Mouse (Mus musculus) left cerebral cortex, postnatal 10 days (tissue): Measurements from ENCODE around the gene Med18. TPM values are rescaled to one million over a fixed set of nuclear protein-coding genes. Genes with fewer than 3 reads are reported as not detected.

Experiments
- DNase-seq, 2 experiments: peaks; one replicate each; pipeline ENCODE4 v3.0.0; 2021 to 2022; ENCODE audit warnings: low spot score in 2 of 2, mixed read lengths in 1 of 2; ENCODE audit errors: extremely low spot score in 1 of 2
- intact Hi-C: fragments of 180-260 bp; cut with DNase I; formaldehyde crosslinking; loops from one replicate; pipeline ENCODE4 v1.15.1; 2025
- total RNA-seq, 2 experiments: library from RNA; stranded (reverse); gene quantifications; 2 replicates each; pipeline ENCODE4 v1.2.3; 2021

Med18 gene
- total RNA-seq: 10 to 100 TPM in 1 of 2 experiments, 1 to 10 TPM in 1; 7.8 to 10.1 TPM

GRCm38 (mm10) chr4:132463430-132464254, at the start of gene Med18:
TSS of gene Med18 (minus strand) at chr4:132463921.
- intact Hi-C loops: loop anchor here (2.0 kb wide), 1 partner anchor 45 kb away; no protein-coding TSS in a partner anchor
- DNase-seq: peak; percentile 94 to 96

DNA sequence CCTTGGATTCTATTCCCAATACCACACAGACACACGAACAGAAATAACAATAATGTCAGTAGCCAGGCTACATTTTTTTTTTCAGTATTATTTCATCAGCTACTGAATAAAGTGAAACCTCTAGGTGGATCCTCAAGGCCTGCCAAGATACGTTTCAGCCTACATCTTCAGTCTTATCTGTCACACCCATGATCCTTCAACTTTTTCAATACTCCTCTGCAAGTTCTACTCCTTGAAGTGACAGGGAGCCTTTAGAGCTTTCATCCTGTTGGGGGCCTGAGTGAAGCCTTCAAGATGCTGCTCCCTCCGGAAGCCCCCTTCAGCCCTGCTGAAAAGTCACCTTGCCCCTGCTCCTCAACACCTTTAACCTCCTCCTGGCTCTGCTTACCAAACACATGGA, 48.4 kb upstream of the Med18 start:
- DNase-seq: no peak
- intact Hi-C loops: loop anchor here (5.0 to 10.0 kb wide), 2 partner anchors 90 to 157 kb away; partner anchors contain the start of genes Phactr4 and Rcc1

GRCm38 (mm10) chr4:132510352-132510798, 46.7 kb upstream of the Med18 start, which contains the start of gene Sesn2:
TSS of gene Sesn2 (minus strand) at chr4:132510501.
- peak; percentile 95 to 98 for DNase-seq

DNA sequence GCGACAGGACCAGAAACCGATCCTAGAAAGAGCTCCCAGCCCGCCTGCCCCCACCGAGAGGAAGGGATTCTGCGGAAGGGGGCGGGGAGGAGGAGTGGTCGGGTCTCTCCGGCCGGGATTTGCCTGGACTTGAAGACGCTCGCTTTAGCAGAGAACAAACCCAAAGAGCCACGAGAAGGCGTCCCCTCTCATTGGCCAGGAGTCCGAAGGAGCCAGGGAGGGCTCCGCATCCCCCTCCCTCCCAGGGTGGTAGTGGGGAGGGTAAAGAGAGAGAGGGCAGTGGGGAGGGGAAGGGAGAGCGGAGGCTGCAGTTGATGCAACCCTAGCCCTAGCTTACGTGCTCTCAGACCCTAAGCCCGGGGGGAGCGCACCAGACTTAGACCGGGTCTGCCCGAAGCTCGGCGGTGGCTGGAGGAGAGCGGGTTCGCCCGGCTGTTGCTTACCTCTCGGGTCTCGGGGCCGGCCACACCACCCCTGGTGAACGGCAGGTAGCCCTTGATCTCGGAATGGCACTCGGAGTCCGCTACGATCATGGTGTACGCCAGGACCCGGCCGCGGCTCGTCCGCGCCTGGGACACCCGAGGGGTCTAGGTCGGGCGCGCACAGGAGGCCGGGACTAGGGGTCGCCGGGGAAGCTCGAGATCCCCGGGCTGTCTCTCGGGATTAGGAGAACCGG, 46.0 kb upstream of the Med18 start:
- intact Hi-C loops: loop anchor here (2.0 to 10.0 kb wide), 3 partner anchors 47 to 155 kb away; partner anchors contain the start of genes Med18, Phactr4 and Rcc1
- DNase-seq: peak; percentile 73 to 92

More at GRCm38 (mm10) chr4:132510352-132510798, 46.7 kb upstream of the Med18 start, which contains the start of gene Sesn2:
- intact Hi-C loops: loop anchor here (5.0 to 10.0 kb wide), 2 partner anchors 88 to 156 kb away; partner anchors contain the start of genes Phactr4 and Rcc1

- intact Hi-C loops: no loop called here
- DNase-seq: no peak
Observed at GRCm38 (mm10) chr4:132507210-132507609, 43.5 kb upstream of the Med18 start.

DNA sequence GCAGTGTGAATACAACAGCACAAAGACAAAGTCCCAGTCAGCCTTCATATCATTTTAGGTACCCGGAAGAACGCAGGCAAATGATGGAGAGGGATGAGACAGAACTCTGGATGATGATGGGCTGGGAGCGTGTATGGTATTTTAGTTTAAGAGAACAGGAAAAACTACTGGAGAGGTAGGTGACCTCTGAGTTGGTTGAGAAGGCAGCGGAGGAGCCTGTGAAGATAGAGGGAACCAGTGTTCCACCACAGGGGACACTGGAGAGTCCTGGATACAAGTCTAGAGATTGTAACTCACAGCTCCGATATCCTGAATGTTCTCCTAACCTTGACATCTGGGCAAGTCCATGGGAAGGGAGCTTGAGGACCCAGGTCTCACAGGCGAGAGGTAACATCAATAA, 42.5 kb upstream of the Med18 start:
- intact Hi-C loops: no loop called here
- no peak for DNase-seq

DNA sequence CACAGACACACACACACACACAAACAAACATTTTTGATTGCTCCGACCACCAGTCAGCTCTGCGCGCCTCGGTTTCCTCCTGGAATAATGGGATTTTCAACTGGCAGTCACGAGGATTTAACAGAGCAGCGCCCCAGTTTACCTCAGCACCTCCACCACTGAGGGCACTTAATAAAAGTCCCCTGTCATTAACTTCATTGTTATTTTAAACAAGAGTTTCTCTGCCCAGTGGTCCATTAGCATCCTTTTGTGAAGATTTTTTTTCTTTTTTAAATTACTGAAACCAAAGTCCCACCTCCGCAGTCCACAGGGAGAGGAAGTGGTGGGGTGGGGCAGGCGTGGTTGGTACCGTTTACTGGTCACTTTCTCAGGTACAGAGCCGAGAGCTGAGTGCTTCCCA, 42.1 kb upstream of the Med18 start:
- intact Hi-C loops: no loop called here
- DNase-seq: no peak

- intact Hi-C loops: no loop called here
- DNase-seq: no peak
Observed at GRCm38 (mm10) chr4:132505034-132505738, 41.5 kb upstream of the Med18 start.

- DNase-seq: no peak
- intact Hi-C loops: no loop called here
Observed at GRCm38 (mm10) chr4:132503344-132503743, 39.6 kb upstream of the Med18 start.

GRCm38 (mm10) chr4:132501639-132502038, 37.9 kb upstream of the Med18 start:
- intact Hi-C loops: no loop called here
- no peak for DNase-seq

DNA sequence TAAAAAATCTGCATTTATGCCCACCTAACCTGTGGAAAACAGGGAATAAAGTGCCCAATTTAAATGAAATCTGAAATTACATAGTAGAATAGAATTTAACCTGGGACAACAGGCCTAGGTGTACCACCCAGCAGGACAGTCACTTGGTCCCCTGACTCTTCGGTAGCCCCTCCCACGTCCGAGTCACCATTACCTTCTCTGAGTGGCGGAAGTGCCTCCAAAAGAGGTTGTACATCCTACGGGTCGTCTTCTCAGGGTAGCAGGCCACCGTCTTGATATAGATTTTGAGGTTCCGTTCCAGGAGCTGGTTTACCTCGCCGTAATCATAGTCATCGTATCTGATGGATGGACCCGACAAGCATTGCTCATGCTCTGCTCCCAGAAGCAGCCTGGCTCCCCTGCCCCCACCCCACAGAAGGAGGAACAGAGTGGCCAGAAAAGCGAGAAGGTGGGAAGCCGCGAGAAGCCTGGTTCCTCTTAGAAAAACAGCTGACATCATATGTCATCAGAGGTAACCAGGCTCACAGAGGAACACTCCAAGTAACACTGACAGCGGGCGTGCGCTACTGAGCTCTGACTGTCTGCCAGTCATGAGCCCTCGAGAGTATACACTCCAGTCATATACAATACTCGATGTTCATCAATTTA, 30.7 kb upstream of the Med18 start:
- intact Hi-C loops: no loop called here
- peak in 1 of 2 experiments; percentile 46 for DNase-seq

GRCm38 (mm10) chr4:132492178-132493060, 28.7 kb upstream of the Med18 start:
- DNase-seq: peak in 1 of 2 experiments; percentile 79
- intact Hi-C loops: no loop called here

GRCm38 (mm10) chr4:132491748-132492147, 28.0 kb upstream of the Med18 start:
- intact Hi-C loops: no loop called here

GRCm38 (mm10) chr4:132491057-132491456, 27.3 kb upstream of the Med18 start:
- intact Hi-C loops: no loop called here
- no peak for DNase-seq

More at GRCm38 (mm10) chr4:132491748-132492147, 28.0 kb upstream of the Med18 start:
- DNase-seq: no peak

DNA sequence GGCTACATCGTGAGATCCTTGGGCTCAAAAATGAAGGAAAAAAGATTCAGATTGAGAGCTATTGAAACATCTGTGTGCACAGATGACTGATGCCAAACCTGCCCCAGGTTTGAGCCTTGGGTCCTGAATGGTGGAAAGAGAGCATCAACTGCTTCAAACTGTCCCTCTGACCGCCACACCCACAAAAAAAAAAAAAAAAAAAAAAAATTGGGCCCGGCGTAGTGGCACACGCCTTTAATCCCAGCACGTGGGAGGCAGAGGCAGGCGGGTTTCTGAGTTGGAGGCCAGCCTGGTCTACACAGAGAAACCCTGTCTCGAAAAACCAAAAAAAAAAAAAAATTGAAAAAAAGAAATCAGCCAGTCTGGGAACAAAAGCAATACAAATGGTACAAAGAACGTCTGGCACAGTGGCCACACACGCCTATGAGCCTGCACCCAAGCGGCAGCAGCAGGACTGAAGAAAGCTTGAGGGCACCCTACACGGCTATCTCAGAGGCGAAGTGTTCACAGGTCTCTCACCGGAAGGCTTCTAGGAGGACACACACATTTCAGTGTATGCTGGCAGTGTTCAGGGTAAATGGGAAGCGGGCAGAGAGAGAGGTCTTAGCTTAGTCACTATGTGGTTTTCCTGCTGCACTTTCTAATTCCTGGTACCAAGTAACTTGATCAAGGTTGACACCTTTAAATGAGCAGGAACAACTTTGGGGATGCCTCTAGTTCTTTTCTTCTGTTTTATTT, 26.7 kb upstream of the Med18 start:
- intact Hi-C loops: no loop called here
- no peak for DNase-seq

DNA sequence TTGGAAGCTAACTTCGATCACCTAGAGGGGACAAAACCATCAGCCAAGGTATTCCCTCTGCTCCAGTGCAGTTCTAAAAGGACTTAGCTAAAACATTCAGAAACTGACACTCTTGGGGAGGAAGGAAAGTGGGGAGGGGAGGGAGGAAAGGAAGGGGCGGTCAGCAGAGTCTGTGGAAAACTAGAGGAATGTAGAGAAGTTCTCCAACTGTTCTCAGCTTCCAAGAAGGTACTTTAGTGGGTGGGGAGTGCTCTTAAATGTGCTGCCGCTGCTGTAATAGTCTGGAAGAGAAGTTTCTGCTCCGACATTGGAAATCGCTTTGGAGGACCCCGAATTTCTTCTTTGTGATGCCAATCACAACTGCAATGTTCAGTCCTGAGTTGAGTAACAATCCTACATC, 25.3 kb upstream of the Med18 start:
- no peak for DNase-seq
- intact Hi-C loops: no loop called here

GRCm38 (mm10) chr4:132488521-132488920, 24.8 kb upstream of the Med18 start:
- intact Hi-C loops: no loop called here
- DNase-seq: no peak
